8 mouse cellular contexts compared by ENCODE assay signal in the genomic region with DNA sequence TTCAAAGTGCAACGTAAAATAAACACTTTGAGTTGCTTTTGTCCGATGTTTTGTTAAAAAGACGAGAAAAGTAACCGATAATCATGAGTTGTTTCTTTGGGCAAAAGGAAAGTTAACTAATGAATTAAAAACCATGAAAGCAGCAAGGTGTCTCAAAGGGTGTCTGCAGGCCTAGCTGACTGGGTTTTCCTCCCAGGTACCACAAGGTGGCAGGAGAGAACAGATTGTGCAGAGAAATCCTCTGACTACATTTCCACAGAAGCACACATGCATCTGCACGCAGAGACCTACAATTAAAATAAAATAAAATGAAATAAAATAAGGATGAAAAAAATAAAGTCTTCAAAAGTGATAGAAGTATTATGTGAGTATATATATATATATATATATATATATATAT.
A peak's percentile ranks its signal among the peaks of the same experiment; 100 is the strongest.
DNase-seq lines count a peak whose midpoint lies in the region.

No protein-coding gene starts in this region.

- peak; percentile 45 to 47 for DNase-seq in cerebellum, postnatal 14 days
- DNase-seq in cerebellum, adult 8-10 months: no peak
- DNase-seq in 3T3-L1 (ENCODE audit: low read depth, low spot score): peak; percentile 54
- peak; percentile 66 for DNase-seq in embryo, embryonic 10.5 days (ENCODE audit: low spot score)
- DNase-seq in layer of hippocampus, adult 9-10 months (ENCODE audit: low spot score): peak; percentile 4
- peak; percentile 36 to 55 for DNase-seq in right cerebral cortex, postnatal 10 days (ENCODE audit: low spot score in 2 of 2)
- DNase-seq in gastrocnemius, adult 8-10 months (ENCODE audit: low spot score in 2 of 2): no peak
- no peak for DNase-seq in heart, adult 18-20 months

Comparison
In these comparisons a context has a peak if more than half of its experiments do, and no peak if none do; other contexts are left out.
1. DNase-seq: peak in cerebellum, postnatal 14 days (2 of 2), 3T3-L1 (single experiment), embryo, embryonic 10.5 days (single experiment), layer of hippocampus, adult 9-10 months (single experiment) and right cerebral cortex, postnatal 10 days (2 of 2); none in cerebellum, adult 8-10 months (single experiment), gastrocnemius, adult 8-10 months (0 of 2) and heart, adult 18-20 months (0 of 2).